Mouse (Mus musculus) liver, postnatal 0 days (tissue): ENCODE measurements around the gene Armh3. TPM values are rescaled to one million over a fixed set of nuclear protein-coding genes. Genes with fewer than 3 reads are reported as not detected.

Source experiments
- ATAC-seq: fragments of 200-750 bp; cut with Nextera tagmentation; 2 replicates; pipeline ENCODE4 v1.8.0; 2017; ENCODE audit warnings: mild to moderate bottlenecking, moderate library complexity
- DNase-seq: peaks from one replicate; pipeline ENCODE4 v3.0.0-alpha.2; 2016
- H3K27ac ChIP-seq: fragments of 300-500 bp; sonication (generic); 2 replicates; pipeline ENCODE4 v1.5.1; 2014; ENCODE audit warnings: antibody characterized with exemption, moderate library complexity, mild to moderate bottlenecking, low read depth
- H3K27me3 ChIP-seq: fragments of 300-500 bp; sonication (generic); 2 replicates; pipeline ENCODE4 v1.6.1; 2014; ENCODE audit warnings: low read length, control low read depth, mixed read lengths; ENCODE audit not compliant: insufficient read depth
- H3K36me3 ChIP-seq: fragments of 300-500 bp; sonication (generic); replicated peaks from 2 replicates; pipeline ENCODE4 v1.6.1; 2014; ENCODE audit warnings: mild to moderate bottlenecking, control low read depth, low read length, moderate library complexity, mixed read lengths; ENCODE audit not compliant: insufficient read depth
- H3K4me1 ChIP-seq: fragments of 300-500 bp; sonication (generic); 2 replicates; pipeline ENCODE4 v1.6.1; 2014; ENCODE audit warnings: antibody characterized with exemption, mild to moderate bottlenecking, control low read depth; ENCODE audit not compliant: insufficient read depth
- H3K4me2 ChIP-seq: fragments of 300-500 bp; sonication (generic); 2 replicates; pipeline ENCODE4 v1.6.1; 2014; ENCODE audit warnings: low read depth, mild to moderate bottlenecking, low read length, moderate library complexity, mixed read lengths
- H3K4me3 ChIP-seq: fragments of 300-500 bp; sonication (generic); 2 replicates; pipeline ENCODE4 v1.5.1; 2014; ENCODE audit warnings: low read depth, low read length
- H3K9ac ChIP-seq: fragments of 300-500 bp; sonication (generic); replicated peaks from 2 replicates; pipeline ENCODE4 v1.6.1; 2014; ENCODE audit warnings: mild to moderate bottlenecking, moderate library complexity
- H3K9me3 ChIP-seq: fragments of 300-500 bp; sonication (generic); 2 replicates; pipeline ENCODE4 v1.6.1; 2016; ENCODE audit warnings: mild to moderate bottlenecking, control low read depth, low read length, mixed read lengths
- CTCF ChIP-seq: sonication (generic); IDR thresholded peaks from 2 replicates; pipeline ENCODE4 v1.5.1; 2016; ENCODE audit warnings: antibody characterized with exemption, low read depth
- EP300 ChIP-seq: IDR thresholded peaks from 2 replicates; pipeline ENCODE4 v1.6.1; 2016; ENCODE audit warnings: antibody characterized with exemption, low read depth, mild to moderate bottlenecking
- WGBS: fragments of 180-500 bp; shearing (Covaris S2); extraction: QIAGEN DNeasy Blood & Tissue Kit; methylation state at CpG from one replicate; pipeline ENCODE4 v1.1.7; 2014; ENCODE audit not compliant: insufficient replicate concordance; 5-methylcytosine and 5-hydroxymethylcytosine counted together
- polyA plus RNA-seq: library from polyadenylated mRNA; unstranded; fragments of >200 nt; fragmentation: Nextera tagmentation; extraction: Ambion mirVana; gene quantifications from 2 replicates; pipeline ENCODE4 v1.2.1, GENCODE M21; 2015

Armh3 gene
- polyA plus RNA-seq, 1 experiment from 2014 or later = 3.5 TPM

GRCm38 (mm10) chr19:45946541-45946940 lies 51.7 kb downstream of the Armh3 start:
- no peak for TF ChIP-seq EP300
- no peak for TF ChIP-seq CTCF
- DNase-seq (no peak), ATAC-seq (no peak)
- Histone ChIP-seq H3K4me2 (no peak overlapping the region), H3K4me1 (no peaks in the 10 kb centered on the region), H3K36me3 (peaks cover 10% of the 10 kb centered on the region), H3K27me3 (no peaks in the 10 kb centered on the region), H3K9ac (no peak overlapping the region), H3K4me3 (no peak overlapping the region), H3K9me3 (no peaks in the 10 kb centered on the region), H3K27ac (no peak overlapping the region)
- WGBS = 81% methylated on average over 9 of the region's 9 CpGs

GRCm38 (mm10) chr19:45945986-45946385 lies 52.3 kb downstream of the Armh3 start:
- H3K4me3 ChIP-seq = no peak overlapping the region
- H3K27me3 ChIP-seq = no peaks in the 10 kb centered on the region
- H3K36me3 ChIP-seq = peaks cover 10% of the 10 kb centered on the region
- no peak overlapping the region for H3K4me2 ChIP-seq
- ATAC-seq (no peak), DNase-seq (no peak)
- H3K4me1 ChIP-seq = no peaks in the 10 kb centered on the region
- WGBS = 80% methylated on average over 2 of the region's 2 CpGs
- no peak overlapping the region for H3K27ac ChIP-seq
- TF ChIP-seq EP300 = no peak
- no peak for TF ChIP-seq CTCF
- H3K9ac ChIP-seq = no peak overlapping the region
- H3K9me3 ChIP-seq = no peaks in the 10 kb centered on the region

GRCm38 (mm10) chr19:45943758-45944157 lies 54.5 kb downstream of the Armh3 start:
- Histone ChIP-seq H3K4me1 (no peaks in the 10 kb centered on the region), H3K27ac (no peak overlapping the region), H3K36me3 (peaks cover 6% of the 10 kb centered on the region), H3K27me3 (no peaks in the 10 kb centered on the region), H3K4me3 (no peak overlapping the region), H3K4me2 (no peak overlapping the region), H3K9me3 (no peaks in the 10 kb centered on the region), H3K9ac (no peak overlapping the region)
- ATAC-seq (0 out of 2 replicates have a peak, but pooled peaks have one; percentile 13), DNase-seq (no peak)
- 60% methylated on average over 4 of the region's 4 CpGs for WGBS
- TF ChIP-seq EP300 (no peak), CTCF (no peak)

GRCm38 (mm10) chr19:45938064-45938463 lies 60.2 kb downstream of the Armh3 start:
- TF ChIP-seq CTCF = no peak
- no peak for TF ChIP-seq EP300
- 58% methylated on average over 3 of the region's 3 CpGs for WGBS
- ATAC-seq (no peak), DNase-seq (no peak)
- H3K4me2 ChIP-seq = no peak overlapping the region
- H3K4me1 ChIP-seq = no peaks in the 10 kb centered on the region
- H3K4me3 ChIP-seq = no peak overlapping the region
- no peaks in the 10 kb centered on the region for H3K27me3 ChIP-seq
- no peak overlapping the region for H3K27ac ChIP-seq
- H3K9me3 ChIP-seq = no peaks in the 10 kb centered on the region
- H3K9ac ChIP-seq = no peak overlapping the region
- H3K36me3 ChIP-seq = peaks cover 5% of the 10 kb centered on the region; the same call in 1 of the 2 replicates

GRCm38 (mm10) chr19:45937530-45937929 lies 60.8 kb downstream of the Armh3 start:
- Histone ChIP-seq H3K36me3 (peaks cover 9% of the 10 kb centered on the region; the same call in 1 of the 2 replicates), H3K4me2 (no peak overlapping the region), H3K4me3 (no peak overlapping the region), H3K27me3 (no peaks in the 10 kb centered on the region), H3K9ac (no peak overlapping the region), H3K9me3 (no peaks in the 10 kb centered on the region), H3K4me1 (no peaks in the 10 kb centered on the region), H3K27ac (no peak overlapping the region)
- ATAC-seq (no peak), DNase-seq (no peak)
- 72% methylated on average over 9 of the region's 9 CpGs for WGBS
- TF ChIP-seq CTCF (no peak), EP300 (no peak)

GRCm38 (mm10) chr19:45927236-45927635 lies 71.1 kb downstream of the Armh3 start:
- no peak overlapping the region for H3K4me3 ChIP-seq
- no peaks in the 10 kb centered on the region for H3K9me3 ChIP-seq
- WGBS = 71% methylated on average over 5 of the region's 5 CpGs
- TF ChIP-seq EP300 (no peak), CTCF (no peak)
- DNase-seq (no peak), ATAC-seq (no peak)
- H3K27ac ChIP-seq = no peak overlapping the region
- H3K9ac ChIP-seq = no peak overlapping the region
- H3K36me3 ChIP-seq = peaks cover 7% of the 10 kb centered on the region; the same call in 1 of the 2 replicates
- H3K4me1 ChIP-seq = no peaks in the 10 kb centered on the region
- no peaks in the 10 kb centered on the region for H3K27me3 ChIP-seq
- no peak overlapping the region for H3K4me2 ChIP-seq

- 80% methylated on average over 8 of the region's 8 CpGs for WGBS
- no peak overlapping the region for H3K9ac ChIP-seq
- H3K27me3 ChIP-seq = no peaks in the 10 kb centered on the region
- H3K27ac ChIP-seq = no peak overlapping the region
- H3K36me3 ChIP-seq = peaks cover 7% of the 10 kb centered on the region; the same call in 1 of the 2 replicates
- DNase-seq = no peak
- H3K4me1 ChIP-seq = no peaks in the 10 kb centered on the region
- no peak overlapping the region for H3K4me3 ChIP-seq
- no peak for TF ChIP-seq CTCF
- no peak for TF ChIP-seq EP300
- no peak overlapping the region for H3K4me2 ChIP-seq
- no peak for ATAC-seq
- H3K9me3 ChIP-seq = no peaks in the 10 kb centered on the region
These were observed 71.9 kb downstream of the Armh3 start for GRCm38 (mm10) chr19:45926342-45926741.
